Mouse (Mus musculus): ENCODE measurements at regions not wholly inside any gene's neighbourhood (a gene's known extent, or its start where the extent isn't known, plus 50 kb on each side); places are given as distances from the start of the nearest gene placed in this dataset.

DNA sequence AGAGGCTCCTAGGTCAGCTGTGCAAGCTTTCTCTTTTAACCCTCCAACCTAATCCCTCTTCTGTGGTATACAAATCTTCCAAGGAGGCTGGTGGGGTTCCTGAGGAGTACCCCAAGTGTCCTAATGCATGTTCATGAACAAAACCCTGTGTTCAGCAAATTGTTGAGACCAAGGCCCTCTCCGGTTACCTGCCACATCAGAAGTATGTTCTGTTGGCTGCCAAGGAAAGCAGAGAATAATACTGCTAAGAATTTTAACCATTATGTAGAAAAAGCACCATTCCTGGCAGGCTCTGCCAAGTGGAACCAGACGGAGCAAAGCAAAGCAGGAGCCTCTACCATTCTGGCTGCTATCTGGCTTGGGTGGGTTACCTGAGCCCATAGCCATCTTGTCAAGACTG, 61.3 kb upstream of the Brd7 start:
- TF ChIP-seq GATA1 (IDR thresholded peaks at IDR 0.05; ENCODE audit: borderline replicate concordance, low read length) (no peak), FLI1 (IDR thresholded peaks at IDR 0.05; ENCODE audit: low read length) (no peak)
